Mouse (Mus musculus) hematopoietic multipotent progenitor cell, adult 10-12 weeks (in vitro differentiated cells): ENCODE results near the gene Gm14180. TPM values are rescaled to one million over a fixed set of nuclear protein-coding genes. Genes with fewer than 3 reads are reported as not detected.

ENCODE experiments used
- polyA plus RNA-seq: library from polyadenylated mRNA; stranded (reverse); fragments of >175 nt; gene quantifications from 2 replicates; pipeline ENCODE4 v1.2.3, GENCODE M21; 2012; ENCODE audit warnings: low replicate concordance

Gene Gm14180
- not detected in 2 replicates for polyA plus RNA-seq

DNA sequence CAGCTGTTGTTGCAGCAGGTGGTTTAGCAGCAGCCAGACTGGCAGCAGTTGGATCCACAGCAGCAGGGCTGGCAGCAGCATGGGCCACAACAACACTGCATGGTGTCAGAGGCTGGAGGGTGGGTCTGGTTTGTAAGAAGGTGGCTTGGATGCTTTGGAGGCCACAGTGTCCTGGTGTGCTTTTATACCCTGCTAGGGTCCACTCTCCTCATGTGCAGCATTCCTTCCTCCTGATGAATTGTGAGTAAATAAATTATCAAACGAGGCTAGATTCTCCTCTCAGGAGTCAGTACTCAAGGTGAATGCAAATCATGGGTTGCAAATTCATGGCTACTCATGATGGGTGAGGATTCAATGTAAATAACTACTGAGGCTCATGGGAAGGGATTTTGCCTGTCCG lies at the start of gene Gm14180:
Gene Gm14180 (minus strand): TSS at position 101 of the 400 bp plus-strand sequence.

DNA sequence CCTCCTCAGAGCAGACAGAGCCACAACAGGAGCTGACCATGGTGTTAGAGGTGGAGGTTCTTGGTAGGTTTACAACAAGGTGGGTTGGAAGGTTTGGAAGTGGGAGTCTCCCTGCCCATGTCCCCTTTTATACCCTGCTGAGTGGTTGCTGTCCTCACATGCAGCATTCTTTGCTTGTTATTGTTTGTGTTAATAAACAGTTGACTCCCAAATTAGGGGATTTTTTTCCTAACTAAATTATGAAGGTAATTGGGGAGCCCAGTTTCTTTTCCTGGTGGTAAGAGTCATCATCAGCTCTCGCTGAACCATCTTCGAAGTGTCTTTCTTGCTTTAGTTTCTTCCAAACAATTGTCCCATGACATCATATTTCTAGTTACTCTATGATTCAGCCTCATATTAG lies 46.5 kb upstream of the Gm14180 start, which contains the start of gene Krtap4-8:
Gene Krtap4-8 (minus strand): TSS at position 101 of the 400 bp plus-strand sequence.

GRCm38 (mm10) chr11:99772813-99773212 lies 38.7 kb upstream of the Gm14180 start, which contains the start of gene Gm11595:
Gene Gm11595, minus strand, starts transcription at chr11:99772913.

GRCm38 (mm10) chr11:99690463-99690862 lies 43.6 kb downstream of the Gm14180 start, which contains the start of gene Gm14190:
Gene Gm14190, minus strand, starts transcription at chr11:99690740.

Other genes starting within 250 kb of the Gm14180 start
- gene Krt23, start 241.2 kb downstream of the Gm14180 start, polyA plus RNA-seq, result not detected in 2 replicates
- not detected in 2 replicates for gene Krt39, start 213.0 kb downstream of the Gm14180 start, polyA plus RNA-seq
- not detected in 2 replicates for gene Krt40, start 191.1 kb downstream of the Gm14180 start, polyA plus RNA-seq
- not detected in 2 replicates for gene Krtap3-3, start 183.4 kb downstream of the Gm14180 start, polyA plus RNA-seq
- gene Krtap3-2, start 177.4 kb downstream of the Gm14180 start, polyA plus RNA-seq, result not detected in 2 replicates
- gene Gm11939, start 174.8 kb downstream of the Gm14180 start, polyA plus RNA-seq, result not detected in 2 replicates
- not detected in 2 replicates for gene Krtap3-1, start 167.7 kb downstream of the Gm14180 start, polyA plus RNA-seq
- not detected in 2 replicates for gene Krtap1-5, start 153.3 kb downstream of the Gm14180 start, polyA plus RNA-seq
- gene Krtap1-4, start 150.6 kb downstream of the Gm14180 start, polyA plus RNA-seq, result not detected in 2 replicates
- gene Krtap1-3, start 143.0 kb downstream of the Gm14180 start, polyA plus RNA-seq, result not detected in 2 replicates
- gene Krtap9-3, start 136.2 kb downstream of the Gm14180 start, polyA plus RNA-seq, result not detected in 2 replicates
- not detected in 2 replicates for gene Gm11938, start 131.0 kb downstream of the Gm14180 start, polyA plus RNA-seq
- not detected in 2 replicates for gene Gm11937, start 124.1 kb downstream of the Gm14180 start, polyA plus RNA-seq
- not detected in 2 replicates for gene Krtap2-4, start 119.4 kb downstream of the Gm14180 start, polyA plus RNA-seq
- gene Gm11562, start 113.9 kb downstream of the Gm14180 start, polyA plus RNA-seq, result not detected in 2 replicates
- not detected in 2 replicates for gene Krtap4-1, start 106.1 kb downstream of the Gm14180 start, polyA plus RNA-seq
- gene Krtap4-2, start 99.2 kb downstream of the Gm14180 start, polyA plus RNA-seq, result not detected in 2 replicates
- not detected in 2 replicates for gene Krtap4-7, start 90.2 kb downstream of the Gm14180 start, polyA plus RNA-seq
- not detected in 2 replicates for gene Gm11555, start 84.1 kb downstream of the Gm14180 start, polyA plus RNA-seq
- not detected in 2 replicates for gene Gm11563, start 75.3 kb downstream of the Gm14180 start, polyA plus RNA-seq
- gene Krtap4-6, start 68.3 kb downstream of the Gm14180 start, polyA plus RNA-seq, result not detected in 2 replicates
- gene Gm14190, start 43.5 kb downstream of the Gm14180 start, polyA plus RNA-seq, result not detected in 2 replicates
- gene Gm11595, start 38.6 kb upstream of the Gm14180 start, polyA plus RNA-seq, result not detected in 2 replicates
- not detected in 2 replicates for gene Krtap4-8, start 46.4 kb upstream of the Gm14180 start, polyA plus RNA-seq
- gene Krtap4-9, start 50.9 kb upstream of the Gm14180 start, polyA plus RNA-seq, result not detected in 2 replicates
- gene Gm11596, start 59.2 kb upstream of the Gm14180 start, polyA plus RNA-seq, result not detected in 2 replicates
- gene Gm11569, start 64.6 kb upstream of the Gm14180 start, polyA plus RNA-seq, result not detected in 2 replicates
- not detected in 2 replicates for gene Gm11554, start 70.2 kb upstream of the Gm14180 start, polyA plus RNA-seq
- gene Krtap4-13, start 75.6 kb upstream of the Gm14180 start, polyA plus RNA-seq, result not detected in 2 replicates
- not detected in 2 replicates for gene Gm11564, start 81.4 kb upstream of the Gm14180 start, polyA plus RNA-seq
- gene 2300003K06Rik, start 103.8 kb upstream of the Gm14180 start, polyA plus RNA-seq, result not detected in 2 replicates
- not detected in 2 replicates for gene Krtap4-16, start 117.3 kb upstream of the Gm14180 start, polyA plus RNA-seq
- not detected in 2 replicates for gene Gm11568, start 123.6 kb upstream of the Gm14180 start, polyA plus RNA-seq
- not detected in 2 replicates for gene Gm11559, start 130.2 kb upstream of the Gm14180 start, polyA plus RNA-seq
- gene Krtap9-1, start 139.1 kb upstream of the Gm14180 start, polyA plus RNA-seq, result not detected in 2 replicates
- gene Gm11567, start 144.9 kb upstream of the Gm14180 start, polyA plus RNA-seq, result not detected in 2 replicates
- not detected in 2 replicates for gene Krtap31-1, start 173.6 kb upstream of the Gm14180 start, polyA plus RNA-seq
- not detected in 2 replicates for gene Gm11565, start 180.5 kb upstream of the Gm14180 start, polyA plus RNA-seq
- not detected in 2 replicates for gene Krtap31-2, start 202.0 kb upstream of the Gm14180 start, polyA plus RNA-seq
- not detected in 2 replicates for gene Krtap9-5, start 214.2 kb upstream of the Gm14180 start, polyA plus RNA-seq
- not detected in 2 replicates for gene Krtap29-1, start 244.8 kb upstream of the Gm14180 start, polyA plus RNA-seq